Comparison of ENCODE assay signal across 16 mouse cellular contexts in the genomic region with DNA sequence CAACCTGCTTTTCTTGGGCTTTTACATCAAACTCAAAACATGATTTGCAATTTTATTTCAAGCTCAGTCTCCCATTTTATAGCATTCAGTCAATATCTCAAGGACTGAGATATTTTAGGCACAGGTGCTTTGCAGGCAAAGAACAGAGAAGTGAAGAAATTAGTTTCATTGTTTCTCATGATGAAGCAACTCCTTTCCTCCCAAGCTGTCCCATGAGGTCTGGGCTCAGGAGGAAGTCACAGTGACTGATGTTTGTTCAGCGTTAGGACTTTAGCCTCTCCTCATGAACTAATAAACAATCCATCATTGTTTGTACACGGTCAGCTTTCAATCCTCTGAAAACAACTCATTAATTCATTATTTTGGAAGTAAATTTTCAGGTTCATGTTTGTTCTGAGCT.
A peak's percentile ranks its signal among the peaks of the same experiment; 100 is the strongest.
DNase-seq lines count a peak whose midpoint lies in the region; ATAC-seq and TF ChIP-seq lines count a peak whose summit lies in the region.
"Had no signal": no experiment of that assay in that cellular context is flagged by ENCODE, and none has a peak within 500 bp of the region (broad histone marks: within the 10 kb centered on the region; RNA-seq: fewer than 3 reads in every experiment).

No protein-coding gene starts in this region.

- no peak overlapping the region for H3K4me3 ChIP-seq in liver, adult 2 months (ENCODE audit: insufficient read depth, low read depth, low read length)
- H3K4me3 ChIP-seq in liver, embryonic 11.5 days (ENCODE audit: low read depth, low read length) = no peak overlapping the region
- H3K4me3 ChIP-seq in small intestine, adult 2 months (ENCODE audit: low read depth, low read length) = no peak overlapping the region
- H3K4me3 ChIP-seq in midbrain, postnatal 0 days (ENCODE audit: low read depth, low read length) = no peak overlapping the region
- H3K4me3 ChIP-seq: hindbrain, embryonic 12.5 days; limb, embryonic 13.5 days; lung, embryonic 15.5 days; midbrain, embryonic 10.5 days had no signal

- H3K27ac ChIP-seq in liver, adult 2 months (replicated peaks; ENCODE audit: insufficient read depth, low read depth, low read length) = no peak overlapping the region
- H3K27ac ChIP-seq in liver, embryonic 11.5 days (ENCODE audit: low read depth, low read length) = no peak overlapping the region
- peak overlapping the region; percentile 87 for H3K27ac ChIP-seq in small intestine, adult 2 months (ENCODE audit: insufficient read depth, low read depth, low read length)
- no peak overlapping the region for H3K27ac ChIP-seq in midbrain, postnatal 0 days (ENCODE audit: low read depth, low read length)
- H3K27ac ChIP-seq: hindbrain, embryonic 12.5 days; limb, embryonic 13.5 days; lung, embryonic 15.5 days; midbrain, embryonic 10.5 days had no signal

- 1% methylated on average over 2 of the region's 2 CpGs for WGBS in liver, adult 2 months
- 43% methylated on average over 2 of the region's 2 CpGs for WGBS in liver, embryonic 11.5 days
- 7% methylated on average over 2 of the region's 2 CpGs for WGBS in small intestine, adult 2 months
- WGBS in midbrain, postnatal 0 days = 65% methylated on average over 2 of the region's 2 CpGs

- no peak overlapping the region for H3K9ac ChIP-seq in liver, adult 2 months (ENCODE audit: low read depth, low read length)
- no peak overlapping the region for H3K9ac ChIP-seq in liver, embryonic 11.5 days (ENCODE audit: low read depth, low read length)
- no peak overlapping the region for H3K9ac ChIP-seq in midbrain, postnatal 0 days (replicated peaks; ENCODE audit: low read length, poor library complexity, severe bottlenecking)
- H3K9ac ChIP-seq: forebrain, postnatal 0 days; hindbrain, embryonic 12.5 days; limb, embryonic 13.5 days; lung, embryonic 15.5 days had no signal

- no peak for ATAC-seq in liver, embryonic 11.5 days (replicated peaks; ENCODE audit: low FRiP score)
- ATAC-seq in midbrain, postnatal 0 days (ENCODE audit: low FRiP score) = no peak

- H3K27me3 ChIP-seq in liver, adult 2 months (ENCODE audit: control insufficient read depth, insufficient read depth, low read length) = no peaks in the 10 kb centered on the region
- H3K27me3 ChIP-seq in liver, embryonic 11.5 days (replicated peaks; ENCODE audit: control insufficient read depth, insufficient read depth, low read length) = no peaks in the 10 kb centered on the region
- no peaks in the 10 kb centered on the region for H3K27me3 ChIP-seq in small intestine, adult 2 months (ENCODE audit: control insufficient read depth, insufficient read depth, low read length)
- H3K27me3 ChIP-seq in midbrain, postnatal 0 days (ENCODE audit: insufficient read depth, low read length) = no peaks in the 10 kb centered on the region
- H3K27me3 ChIP-seq: hindbrain, embryonic 12.5 days; limb, embryonic 13.5 days; lung, embryonic 15.5 days had no signal

- no peaks in the 10 kb centered on the region for H3K9me3 ChIP-seq in liver, embryonic 11.5 days (ENCODE audit: control insufficient read depth, low read length)
- H3K9me3 ChIP-seq in midbrain, postnatal 0 days (ENCODE audit: low read length) = no peaks in the 10 kb centered on the region
- H3K9me3 ChIP-seq: hindbrain, embryonic 12.5 days; limb, embryonic 13.5 days; midbrain, embryonic 10.5 days had no signal

- H3K4me1 ChIP-seq in liver, adult 2 months (ENCODE audit: control insufficient read depth, insufficient read depth, low read length) = peaks cover 3% of the 10 kb centered on the region; the same call in 1 of the 2 replicates
- H3K4me1 ChIP-seq in liver, embryonic 11.5 days (replicated peaks; ENCODE audit: control insufficient read depth, insufficient read depth, low read length) = no peaks in the 10 kb centered on the region
- peaks cover 7% of the 10 kb centered on the region for H3K4me1 ChIP-seq in small intestine, adult 2 months (ENCODE audit: control insufficient read depth, insufficient read depth, insufficient read length, low read length)
- no peaks in the 10 kb centered on the region for H3K4me1 ChIP-seq in midbrain, postnatal 0 days (ENCODE audit: insufficient read depth, low read length)
- H3K4me1 ChIP-seq: hindbrain, embryonic 12.5 days; limb, embryonic 13.5 days; lung, embryonic 15.5 days; midbrain, embryonic 10.5 days had no signal

- peak; percentile 92 for DNase-seq in liver, adult 2 months (ENCODE audit: extremely low read depth, low read depth, low spot score)
- no peak for DNase-seq in liver, embryonic 11.5 days (ENCODE audit: low spot score)
- DNase-seq in brain, adult 2 months (ENCODE audit: low read depth, low spot score) = peak; percentile 36
- DNase-seq in induced T-regulatory cell, adult 2 months (ENCODE audit: low read depth) = peak; percentile 21
- DNase-seq in midbrain, postnatal 0 days (ENCODE audit: low spot score) = no peak
- DNase-seq in layer of hippocampus, adult 9-11 months = no peak
- DNase-seq: adrenal gland, postnatal 25 days; cerebellum, postnatal 25 days; forebrain, postnatal 0 days; kidney, adult 18-20 months; right cerebral cortex, postnatal 25 days had no signal

- H3K36me3 ChIP-seq in liver, adult 2 months (ENCODE audit: control insufficient read depth, insufficient read depth, low read length) = no peaks in the 10 kb centered on the region
- no peaks in the 10 kb centered on the region for H3K36me3 ChIP-seq in liver, embryonic 11.5 days (ENCODE audit: control insufficient read depth, insufficient read depth, low read length)
- H3K36me3 ChIP-seq in small intestine, adult 2 months (ENCODE audit: control insufficient read depth, insufficient read depth, low read length) = no peaks in the 10 kb centered on the region
- no peaks in the 10 kb centered on the region for H3K36me3 ChIP-seq in midbrain, postnatal 0 days (ENCODE audit: insufficient read depth, low read length)
- H3K36me3 ChIP-seq: hindbrain, embryonic 12.5 days; limb, embryonic 13.5 days; lung, embryonic 15.5 days; midbrain, embryonic 10.5 days had no signal

- H3K79me2 ChIP-seq in liver, adult 2 months (ENCODE audit: control insufficient read depth, insufficient read depth, low read length) = no peaks in the 10 kb centered on the region

- TF ChIP-seq POLR2A in liver, adult 2 months (IDR thresholded peaks at IDR 0.05; ENCODE audit: extremely low read depth, insufficient read depth, low read length) = no peak
- no peak for TF ChIP-seq POLR2A in small intestine, adult 2 months (IDR thresholded peaks at IDR 0.05; ENCODE audit: low read depth, low read length)

- H3K4me2 ChIP-seq in liver, embryonic 11.5 days = no peak overlapping the region
- no peak overlapping the region for H3K4me2 ChIP-seq in midbrain, postnatal 0 days (ENCODE audit: low read depth, low read length, poor library complexity, severe bottlenecking)
- H3K4me2 ChIP-seq: hindbrain, embryonic 12.5 days; limb, embryonic 13.5 days; lung, embryonic 15.5 days had no signal

- no peak for TF ChIP-seq CTCF in liver, adult 2 months (IDR thresholded peaks at IDR 0.05; ENCODE audit: low read depth, low read length)
- no peak for TF ChIP-seq CTCF in small intestine, adult 2 months (IDR thresholded peaks at IDR 0.05; ENCODE audit: extremely low read depth, insufficient read length, insufficient replicate concordance, low read depth, low read length)
- TF ChIP-seq CTCF in midbrain, postnatal 0 days (IDR thresholded peaks at IDR 0.05) = no peak

Comparison
In these comparisons a context has a peak if more than half of its experiments do, and no peak if none do; other contexts are left out.
1. DNase-seq: peak in liver, adult 2 months (single experiment), brain, adult 2 months (single experiment) and induced T-regulatory cell, adult 2 months (single experiment); none in liver, embryonic 11.5 days (single experiment), midbrain, postnatal 0 days (single experiment) and layer of hippocampus, adult 9-11 months (single experiment).